Mouse (Mus musculus) intestine, embryonic 16.5 days (tissue): ENCODE data around the gene Krtap5-1. TPM values are rescaled to one million over a fixed set of nuclear protein-coding genes. Genes with fewer than 3 reads are reported as not detected.
"Not testable (repeated sequence)": the region's sequence is repeated elsewhere in the genome, so short reads cannot be mapped to it uniquely, and the experiment has no call there.

Experiments
- ATAC-seq: fragments of 200-750 bp; cut with Nextera tagmentation; 2 replicates; pipeline ENCODE4 v1.8.0; 2017; ENCODE audit warnings: moderate TSS enrichment, moderate library complexity
- H3K27ac ChIP-seq: fragments of 300-500 bp; sonication (generic); 2 replicates; pipeline ENCODE4 v1.5.1; 2014; ENCODE audit warnings: mild to moderate bottlenecking, low read length
- H3K27me3 ChIP-seq: fragments of 300-500 bp; sonication (generic); replicated peaks from 2 replicates; pipeline ENCODE4 v1.6.1; 2014; ENCODE audit warnings: low read length, control low read depth, mixed read lengths; ENCODE audit not compliant: control insufficient read depth, insufficient read depth
- H3K36me3 ChIP-seq: fragments of 300-500 bp; sonication (generic); 2 replicates; pipeline ENCODE4 v1.6.1; 2014; ENCODE audit warnings: low read length, control low read depth; ENCODE audit not compliant: control insufficient read depth, insufficient read depth
- H3K4me1 ChIP-seq: fragments of 300-500 bp; sonication (generic); 2 replicates; pipeline ENCODE4 v1.6.1; 2014; ENCODE audit warnings: low read length, control low read depth, mixed read lengths; ENCODE audit not compliant: control insufficient read depth, insufficient read depth
- H3K4me2 ChIP-seq: fragments of 300-500 bp; sonication (generic); 2 replicates; pipeline ENCODE4 v1.6.1; 2014; ENCODE audit warnings: low read depth, low read length, control low read depth
- H3K4me3 ChIP-seq: fragments of 300-500 bp; sonication (generic); 2 replicates; pipeline ENCODE4 v1.5.1; 2014; ENCODE audit warnings: mild to moderate bottlenecking, low read length
- H3K9ac ChIP-seq: fragments of 300-500 bp; sonication (generic); 2 replicates; pipeline ENCODE4 v1.6.1; 2014; ENCODE audit warnings: low read depth, low read length
- H3K9me3 ChIP-seq: fragments of 300-500 bp; sonication (generic); 2 replicates; pipeline ENCODE4 v1.6.1; 2016; ENCODE audit warnings: low read length, control low read depth; ENCODE audit not compliant: control insufficient read depth
- WGBS: fragments of 180-500 bp; shearing (Covaris S2); extraction: QIAGEN DNeasy Blood & Tissue Kit; methylation state at CpG from one replicate; pipeline ENCODE4 v1.1.7; 2014; 5-methylcytosine and 5-hydroxymethylcytosine counted together
- polyA plus RNA-seq: library from polyadenylated mRNA; unstranded; fragments of >200 nt; fragmentation: Nextera tagmentation; extraction: Ambion mirVana; gene quantifications from 2 replicates; pipeline ENCODE4 v1.2.1, GENCODE M21; 2015

The Krtap5-1 gene
- polyA plus RNA-seq: not detected in 2 replicates

- ATAC-seq, H3K36me3 ChIP-seq, H3K27me3 ChIP-seq, H3K9ac ChIP-seq, H3K27ac ChIP-seq, H3K4me1 ChIP-seq, H3K4me2 ChIP-seq, H3K9me3 ChIP-seq, H3K4me3 ChIP-seq: not testable (repeated sequence)
Observed at GRCm38 (mm10) chr7:142297018-142297417, at the start of gene Krtap5-1. Gene Krtap5-1 (minus strand): TSS chr7:142297118.

- H3K27ac ChIP-seq: no peak overlapping the region
- H3K9ac ChIP-seq: no peak overlapping the region
- no peaks in the 10 kb centered on the region for H3K36me3 ChIP-seq
- ATAC-seq: no peak
- H3K4me2 ChIP-seq: no peak overlapping the region
- H3K27me3 ChIP-seq: no peaks in the 10 kb centered on the region
- H3K9me3 ChIP-seq: no peaks in the 10 kb centered on the region
- 64% methylated on average over 3 of the region's 3 CpGs for WGBS
- H3K4me1 ChIP-seq: no peaks in the 10 kb centered on the region
- H3K4me3 ChIP-seq: no peak overlapping the region
Observed at GRCm38 (mm10) chr7:142342247-142342640, 45.3 kb upstream of the Krtap5-1 start.

GRCm38 (mm10) chr7:142341564-142342246, 44.8 kb upstream of the Krtap5-1 start:
- ATAC-seq: peak; percentile 83
- Histone ChIP-seq H3K4me1 (no peaks in the 10 kb centered on the region), H3K4me2 (no peak overlapping the region), H3K9me3 (no peaks in the 10 kb centered on the region), H3K9ac (no peak overlapping the region), H3K36me3 (no peaks in the 10 kb centered on the region), H3K27me3 (no peaks in the 10 kb centered on the region), H3K27ac (no peak overlapping the region), H3K4me3 (no peak overlapping the region)
- 44% methylated on average over 10 of the region's 10 CpGs for WGBS

GRCm38 (mm10) chr7:142340269-142340970, 43.5 kb upstream of the Krtap5-1 start:
- Histone ChIP-seq H3K9ac (no peak overlapping the region), H3K9me3 (no peaks in the 10 kb centered on the region), H3K27me3 (no peaks in the 10 kb centered on the region), H3K4me1 (no peaks in the 10 kb centered on the region), H3K27ac (no peak overlapping the region), H3K36me3 (no peaks in the 10 kb centered on the region), H3K4me3 (no peak overlapping the region), H3K4me2 (no peak overlapping the region)
- no peak for ATAC-seq
- WGBS: 56% methylated on average over 10 of the region's 10 CpGs

GRCm38 (mm10) chr7:142335151-142335550, 38.2 kb upstream of the Krtap5-1 start:
- WGBS: 86% methylated on average over 8 of the region's 8 CpGs
- peak overlapping the region; percentile 9; the same call in 1 of the 2 replicates for H3K9ac ChIP-seq
- no peak for ATAC-seq
- H3K4me1 ChIP-seq: peaks cover 19% of the 10 kb centered on the region
- no peak overlapping the region for H3K4me3 ChIP-seq
- no peak overlapping the region for H3K4me2 ChIP-seq
- H3K27ac ChIP-seq: no peak overlapping the region
- H3K27me3 ChIP-seq: no peaks in the 10 kb centered on the region
- H3K36me3 ChIP-seq: no peaks in the 10 kb centered on the region
- H3K9me3 ChIP-seq: no peaks in the 10 kb centered on the region

- H3K36me3 ChIP-seq: no peaks in the 10 kb centered on the region
- H3K9ac ChIP-seq: no peak overlapping the region
- H3K27me3 ChIP-seq: no peaks in the 10 kb centered on the region
- no peak overlapping the region for H3K27ac ChIP-seq
- 3% methylated on average over 3 of the region's 3 CpGs for WGBS
- no peaks in the 10 kb centered on the region for H3K9me3 ChIP-seq
- no peak overlapping the region for H3K4me3 ChIP-seq
- ATAC-seq: peak; percentile 73
- no peak overlapping the region for H3K4me2 ChIP-seq
- H3K4me1 ChIP-seq: peaks cover 28% of the 10 kb centered on the region
Observed at GRCm38 (mm10) chr7:142334246-142334645, 37.3 kb upstream of the Krtap5-1 start.

GRCm38 (mm10) chr7:142332741-142333140, 35.8 kb upstream of the Krtap5-1 start:
- H3K4me2 ChIP-seq, H3K27me3 ChIP-seq, H3K4me3 ChIP-seq, H3K9me3 ChIP-seq, H3K9ac ChIP-seq, ATAC-seq, H3K36me3 ChIP-seq, H3K27ac ChIP-seq: not testable (repeated sequence)
- peaks cover 39% of the 10 kb centered on the region for H3K4me1 ChIP-seq
- WGBS: 48% methylated on average over 3 of the region's 9 CpGs

- WGBS: 93% methylated on average over 4 of the region's 4 CpGs
- Histone ChIP-seq H3K36me3 (no peaks in the 10 kb centered on the region), H3K4me2 (no peak overlapping the region), H3K9me3 (no peaks in the 10 kb centered on the region), H3K4me1 (peaks cover 44% of the 10 kb centered on the region), H3K9ac (no peak overlapping the region), H3K27ac (no peak overlapping the region), H3K4me3 (no peak overlapping the region), H3K27me3 (no peaks in the 10 kb centered on the region)
- no peak for ATAC-seq
Observed at GRCm38 (mm10) chr7:142331281-142331680, 34.4 kb upstream of the Krtap5-1 start.

- Histone ChIP-seq H3K9ac (peak overlapping the region; percentile 8; the same call in 1 of the 2 replicates), H3K4me1 (peaks cover 46% of the 10 kb centered on the region), H3K36me3 (no peaks in the 10 kb centered on the region), H3K27me3 (no peaks in the 10 kb centered on the region), H3K4me2 (no peak overlapping the region), H3K27ac (peak overlapping the region; percentile 75), H3K9me3 (no peaks in the 10 kb centered on the region), H3K4me3 (no peak overlapping the region)
- ATAC-seq: peak; percentile 68
- WGBS: 21% methylated on average over 9 of the region's 9 CpGs
Observed at GRCm38 (mm10) chr7:142330271-142330724, 33.4 kb upstream of the Krtap5-1 start.
